Mouse (Mus musculus) ES-Bruce4 (cell line): ENCODE results near the gene Iqcb1.
"Not testable (repeated sequence)": the region's sequence is repeated elsewhere in the genome, so short reads cannot be mapped to it uniquely, and the experiment has no call there.

Experiments used
- CTCF ChIP-seq: IDR thresholded peaks from one replicate; pipeline ENCODE4 v1.8.1; 2011; ENCODE audit warnings: low read depth, low read length
- POLR2A ChIP-seq: IDR thresholded peaks from one replicate; pipeline ENCODE4 v1.8.1; 2011; ENCODE audit warnings: low read length; ENCODE audit not compliant: insufficient read depth

DNA sequence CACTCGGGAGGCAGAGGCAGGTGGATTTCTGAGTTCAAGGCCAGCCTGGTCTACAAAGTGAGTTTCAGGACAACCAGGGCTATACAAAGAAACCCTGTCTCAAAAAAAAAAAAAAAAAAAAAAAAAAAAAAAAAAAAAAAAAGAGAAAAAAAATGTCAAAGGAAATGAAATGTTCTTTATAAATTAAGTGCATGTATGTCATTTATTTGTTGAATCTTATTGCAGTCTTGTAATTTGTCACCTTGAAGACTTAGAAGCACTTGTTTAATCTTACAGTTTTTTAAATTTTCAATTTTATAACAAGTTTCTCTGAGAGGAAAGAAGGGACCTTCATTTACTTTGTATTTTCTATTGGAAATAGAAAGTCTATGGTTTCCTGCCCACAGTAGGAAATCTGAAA lies 18.7 kb downstream of the Iqcb1 start:
- not testable (repeated sequence) for TF ChIP-seq POLR2A, CTCF
